Mouse (Mus musculus) hindbrain, embryonic 14.5 days (tissue): ENCODE measurements around the gene Jup. TPM values are rescaled to one million over a fixed set of nuclear protein-coding genes. Genes with fewer than 3 reads are reported as not detected.

ENCODE experiments used
- ATAC-seq: fragments of 200-750 bp; cut with Nextera tagmentation; 2 replicates; pipeline ENCODE4 v1.8.0; 2017; ENCODE audit warnings: moderate number of reproducible peaks, mild to moderate bottlenecking, moderate TSS enrichment, moderate library complexity; ENCODE audit not compliant: low FRiP score
- DNase-seq: peaks from one replicate; pipeline ENCODE4 v3.0.0-alpha.2; 2015; ENCODE audit warnings: low spot score
- H3K27ac ChIP-seq: fragments of 300-500 bp; sonication (generic); 2 replicates; pipeline ENCODE4 v1.5.1; 2014; ENCODE audit warnings: mild to moderate bottlenecking, moderate library complexity
- H3K27me3 ChIP-seq: fragments of 300-500 bp; sonication (generic); 2 replicates; pipeline ENCODE4 v1.6.1; 2014; ENCODE audit warnings: mild to moderate bottlenecking, low read length, mixed read lengths; ENCODE audit not compliant: control insufficient read depth, insufficient read depth
- H3K36me3 ChIP-seq: fragments of 300-500 bp; sonication (generic); replicated peaks from 2 replicates; pipeline ENCODE4 v1.6.1; 2014; ENCODE audit not compliant: control insufficient read depth, insufficient read depth
- H3K4me1 ChIP-seq: fragments of 300-500 bp; sonication (generic); replicated peaks from 2 replicates; pipeline ENCODE4 v1.6.1; 2014; ENCODE audit warnings: antibody characterized with exemption, low read length, mixed read lengths; ENCODE audit not compliant: control insufficient read depth, insufficient read depth
- H3K4me2 ChIP-seq: fragments of 300-500 bp; sonication (generic); replicated peaks from 2 replicates; pipeline ENCODE4 v1.6.1; 2014; ENCODE audit warnings: mild to moderate bottlenecking, moderate library complexity
- H3K4me3 ChIP-seq: fragments of 300-500 bp; sonication (generic); replicated peaks from 2 replicates; pipeline ENCODE4 v1.5.1; 2014; ENCODE audit warnings: mild to moderate bottlenecking, low read length
- H3K9ac ChIP-seq: fragments of 300-500 bp; sonication (generic); 2 replicates; pipeline ENCODE4 v1.6.1; 2014
- H3K9me3 ChIP-seq: fragments of 300-500 bp; sonication (generic); 2 replicates; pipeline ENCODE4 v1.6.1; 2016; ENCODE audit warnings: low read length; ENCODE audit not compliant: control insufficient read depth
- WGBS: fragments of 180-500 bp; shearing (Covaris S2); extraction: QIAGEN DNeasy Blood & Tissue Kit; methylation state at CpG from one replicate; pipeline ENCODE4 v1.1.7; 2014; 5-methylcytosine and 5-hydroxymethylcytosine counted together
- polyA plus RNA-seq: library from polyadenylated mRNA; unstranded; fragments of >200 nt; fragmentation: Nextera tagmentation; extraction: Ambion mirVana; gene quantifications from 2 replicates; pipeline ENCODE4 v1.2.1, GENCODE M21; 2014

Jup gene
- polyA plus RNA-seq, 1 experiment from 2014 or later, result 59.6 TPM

DNA sequence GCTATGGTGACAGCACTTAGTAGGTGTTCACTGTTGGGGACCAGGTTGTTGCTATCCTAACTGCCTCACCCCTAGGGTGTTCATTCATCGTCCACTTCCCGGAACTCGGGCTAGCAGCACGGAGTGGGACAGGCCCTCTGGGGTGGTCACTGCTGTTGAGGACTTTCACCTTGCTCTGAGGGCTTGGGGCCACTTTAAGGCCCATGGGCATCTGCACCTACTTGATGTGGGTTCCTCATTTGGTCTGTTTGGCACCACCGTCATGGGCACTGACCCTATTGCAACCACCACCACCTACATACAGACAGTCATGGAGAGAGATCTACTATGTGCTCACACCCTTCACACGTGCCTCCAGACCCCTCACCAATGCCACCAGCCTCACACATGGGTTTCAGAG, 10.5 kb downstream of the Jup start:
- Histone ChIP-seq H3K27ac (no peak overlapping the region), H3K9me3 (no peaks in the 10 kb centered on the region), H3K27me3 (no peaks in the 10 kb centered on the region), H3K4me2 (no peak overlapping the region), H3K4me1 (0 out of 2 replicates have a peak, but pooled peaks cover 6% of the 10 kb centered on the region), H3K4me3 (no peak overlapping the region), H3K9ac (no peak overlapping the region), H3K36me3 (peaks cover 41% of the 10 kb centered on the region)
- WGBS, result 88% methylated on average over 6 of the region's 6 CpGs
- no peak for ATAC-seq
- DNase-seq, result no peak

DNA sequence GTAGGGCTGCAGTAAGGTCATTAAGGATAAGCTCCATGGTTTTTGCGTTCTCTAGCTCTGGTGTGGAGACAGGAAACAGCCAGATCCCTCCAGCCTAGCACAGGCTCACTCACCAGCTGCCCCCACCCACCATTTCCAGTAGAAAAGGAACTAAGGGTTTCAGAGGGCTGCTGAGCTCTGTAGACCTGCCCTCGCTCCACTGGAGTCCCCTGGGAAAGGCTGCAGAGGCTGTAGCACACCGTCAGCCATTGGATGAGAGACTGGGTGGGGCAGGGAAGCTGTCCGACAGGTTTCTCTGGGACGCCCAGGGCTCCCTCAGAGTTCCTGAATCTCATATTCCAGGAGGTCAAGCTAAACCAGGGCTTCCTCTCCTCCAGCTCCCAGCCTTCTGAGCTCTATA, 11.0 kb downstream of the Jup start:
- Histone ChIP-seq H3K4me1 (0 out of 2 replicates have a peak, but pooled peaks cover 6% of the 10 kb centered on the region), H3K27me3 (no peaks in the 10 kb centered on the region), H3K36me3 (peaks cover 46% of the 10 kb centered on the region), H3K9ac (no peak overlapping the region), H3K9me3 (no peaks in the 10 kb centered on the region), H3K27ac (no peak overlapping the region), H3K4me3 (no peak overlapping the region), H3K4me2 (no peak overlapping the region)
- WGBS, result 50% methylated on average over 5 of the region's 5 CpGs
- ATAC-seq (no peak), DNase-seq (no peak)

DNA sequence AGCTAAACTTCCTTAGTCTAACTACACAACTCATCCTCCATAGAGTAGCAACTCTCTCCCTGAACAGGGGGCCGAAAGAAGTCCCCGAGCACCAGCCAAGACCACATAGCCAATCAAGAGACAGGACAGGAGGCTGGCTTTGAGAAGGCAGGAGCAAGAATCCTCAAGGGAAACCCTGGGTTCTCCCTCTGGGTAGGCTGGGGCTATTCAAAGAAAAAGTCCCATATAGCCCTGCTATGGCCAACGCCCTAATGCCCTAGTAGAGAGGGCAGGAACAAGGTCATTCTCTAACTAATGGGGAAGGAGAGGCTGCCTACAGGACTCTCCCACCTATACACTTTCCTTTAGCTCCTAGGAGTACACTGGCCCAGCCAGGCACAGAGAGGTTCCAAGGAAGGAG, 12.5 kb downstream of the Jup start:
- ATAC-seq, result no peak
- H3K4me1 ChIP-seq, result 0 out of 2 replicates have a peak, but pooled peaks cover 6% of the 10 kb centered on the region
- H3K9ac ChIP-seq, result no peak overlapping the region
- no peak overlapping the region for H3K4me2 ChIP-seq
- H3K27me3 ChIP-seq, result no peaks in the 10 kb centered on the region
- H3K36me3 ChIP-seq, result peaks cover 61% of the 10 kb centered on the region
- DNase-seq, result no peak
- no peaks in the 10 kb centered on the region for H3K9me3 ChIP-seq
- H3K4me3 ChIP-seq, result no peak overlapping the region
- WGBS, result 87% methylated on average over 3 of the region's 3 CpGs
- H3K27ac ChIP-seq, result no peak overlapping the region

DNA sequence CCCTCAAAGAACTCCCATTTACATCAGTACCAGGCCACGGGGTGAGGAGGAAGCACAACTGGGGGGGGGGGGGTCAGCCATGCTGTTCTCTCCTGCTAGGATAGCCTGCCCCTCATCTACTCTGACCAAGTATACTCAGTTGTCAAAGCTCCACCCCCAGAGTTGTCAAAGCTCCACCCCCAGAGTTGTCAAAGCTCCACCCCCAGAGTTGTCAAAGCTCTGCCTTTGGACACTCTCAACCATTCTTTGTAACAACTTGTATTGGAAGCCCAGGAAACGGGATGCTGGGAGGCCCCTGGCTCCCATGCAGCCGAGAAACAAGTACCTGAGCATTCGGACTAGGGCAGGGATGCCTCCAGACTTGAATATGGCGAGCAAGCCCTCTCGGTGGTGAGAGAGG, 14.9 kb downstream of the Jup start:
- Histone ChIP-seq H3K4me1 (no peaks in the 10 kb centered on the region), H3K27me3 (no peaks in the 10 kb centered on the region), H3K36me3 (peaks cover 84% of the 10 kb centered on the region), H3K9me3 (no peaks in the 10 kb centered on the region), H3K27ac (no peak overlapping the region), H3K4me2 (no peak overlapping the region), H3K9ac (no peak overlapping the region), H3K4me3 (no peak overlapping the region)
- no peak for ATAC-seq
- no peak for DNase-seq
- 76% methylated on average over 6 of the region's 6 CpGs for WGBS

DNA sequence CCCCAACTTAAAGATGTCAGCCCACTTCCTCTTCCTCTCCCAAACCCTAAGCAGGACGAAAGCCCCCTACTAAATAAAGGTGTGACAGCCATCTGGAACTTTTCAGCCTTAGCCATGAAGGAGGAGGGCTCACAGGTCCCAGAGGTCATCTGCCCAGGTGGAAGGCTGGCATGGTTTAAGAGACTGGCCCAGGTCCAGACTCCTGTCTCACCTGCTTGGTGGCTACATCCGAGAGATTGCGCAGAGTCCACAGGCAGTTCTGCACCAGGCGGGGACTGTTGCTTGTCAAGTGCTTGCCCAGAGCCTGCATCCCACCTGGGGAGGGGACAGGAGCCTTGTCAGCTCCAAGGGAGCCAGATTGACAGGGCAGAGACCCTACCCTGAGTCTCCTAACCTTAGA, 18.3 kb downstream of the Jup start:
- DNase-seq (no peak), ATAC-seq (no peak)
- H3K9me3 ChIP-seq, result no peaks in the 10 kb centered on the region
- 89% methylated on average over 4 of the region's 4 CpGs for WGBS
- peaks cover 96% of the 10 kb centered on the region for H3K36me3 ChIP-seq
- H3K4me1 ChIP-seq, result no peaks in the 10 kb centered on the region
- H3K4me3 ChIP-seq, result no peak overlapping the region
- H3K27ac ChIP-seq, result no peak overlapping the region
- no peaks in the 10 kb centered on the region for H3K27me3 ChIP-seq
- no peak overlapping the region for H3K4me2 ChIP-seq
- H3K9ac ChIP-seq, result no peak overlapping the region

DNA sequence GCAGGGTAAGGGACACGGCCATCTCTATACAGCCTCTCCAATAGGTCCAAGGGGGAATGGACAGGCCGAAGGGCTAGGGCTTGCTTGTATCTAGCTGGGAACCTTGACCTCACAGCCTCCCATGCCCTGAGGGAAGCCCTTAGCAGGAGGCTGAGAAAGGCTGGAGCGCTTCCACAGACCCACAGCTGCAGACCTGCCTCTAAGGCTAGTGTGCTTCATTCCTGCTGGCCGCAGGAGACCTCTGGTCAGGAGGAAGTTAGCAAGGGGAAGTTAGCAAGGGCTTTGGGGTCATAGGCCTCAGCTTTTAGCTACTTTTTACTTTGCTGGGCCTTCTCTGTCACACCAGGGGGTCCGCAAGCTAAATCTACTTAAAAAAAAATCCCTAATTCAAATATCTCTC, 19.1 kb downstream of the Jup start:
- 90% methylated on average over 5 of the region's 5 CpGs for WGBS
- peaks cover 96% of the 10 kb centered on the region for H3K36me3 ChIP-seq
- no peak for ATAC-seq

DNA sequence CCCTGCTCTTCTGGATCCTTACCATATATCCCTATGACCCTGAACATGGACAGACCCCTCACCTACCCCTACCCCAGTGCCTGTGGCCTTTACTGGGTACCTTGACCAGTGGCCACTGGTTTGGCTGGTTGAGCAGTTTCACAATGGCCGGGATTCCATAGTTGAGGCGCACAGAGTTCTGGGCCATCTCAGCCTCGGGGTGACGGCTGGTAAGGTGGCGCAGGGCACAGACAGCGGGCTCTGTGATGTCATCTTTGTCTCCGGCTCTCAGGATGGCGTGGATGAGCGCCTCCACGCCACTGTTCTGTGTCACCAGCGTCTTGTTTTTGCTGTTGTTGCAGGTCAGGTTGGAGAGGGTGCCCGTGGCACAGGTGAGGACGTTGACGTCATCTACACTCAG, 19.6 kb downstream of the Jup start:
- peaks cover 96% of the 10 kb centered on the region for H3K36me3 ChIP-seq
- WGBS, result 94% methylated on average over 14 of the region's 14 CpGs

More for the DNA sequence above, 19.1 kb downstream of the Jup start:
- no peak overlapping the region for H3K4me3 ChIP-seq
- H3K4me2 ChIP-seq, result no peak overlapping the region
- no peak overlapping the region for H3K9ac ChIP-seq
- no peaks in the 10 kb centered on the region for H3K9me3 ChIP-seq
- DNase-seq, result no peak
- H3K4me1 ChIP-seq, result no peaks in the 10 kb centered on the region
- no peaks in the 10 kb centered on the region for H3K27me3 ChIP-seq
- no peak overlapping the region for H3K27ac ChIP-seq

DNA sequence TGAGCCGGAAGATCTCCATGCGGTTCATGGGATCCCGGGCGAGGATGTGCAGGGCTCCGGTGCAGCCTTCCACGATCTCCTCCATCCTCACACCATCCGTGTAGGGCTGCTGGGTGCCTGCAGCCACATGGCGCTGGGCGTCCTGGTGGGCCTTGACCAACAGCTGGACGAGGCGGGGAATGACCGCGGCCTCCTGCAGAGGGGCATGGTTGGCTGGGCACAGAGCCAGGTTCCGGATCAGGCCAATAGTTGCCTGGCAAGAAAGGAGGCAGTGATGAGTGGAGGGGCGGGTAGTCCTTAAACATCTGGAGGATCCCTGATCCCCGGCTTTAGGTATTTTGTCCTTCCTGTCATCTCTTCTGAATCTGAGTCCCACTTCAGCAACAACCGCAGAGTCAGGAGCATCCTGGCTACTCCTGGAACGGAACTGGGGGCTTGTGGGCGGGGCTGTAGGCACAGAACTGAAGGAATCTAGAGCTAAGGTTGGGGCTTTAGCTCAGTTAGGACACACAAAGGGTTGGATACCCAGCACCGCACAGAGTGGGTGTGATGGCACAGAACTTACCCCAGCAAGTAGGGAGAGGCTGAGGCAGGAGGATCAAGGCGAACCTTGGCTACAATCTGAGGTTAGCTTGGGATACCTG, 20.7 kb downstream of the Jup start:
- no peaks in the 10 kb centered on the region for H3K4me1 ChIP-seq
- H3K9me3 ChIP-seq, result no peaks in the 10 kb centered on the region
- ATAC-seq (no peak), DNase-seq (no peak)
- no peak overlapping the region for H3K4me3 ChIP-seq
- H3K27ac ChIP-seq, result no peak overlapping the region
- H3K27me3 ChIP-seq, result no peaks in the 10 kb centered on the region
- H3K36me3 ChIP-seq, result peaks cover 96% of the 10 kb centered on the region
- WGBS, result 89% methylated on average over 21 of the region's 21 CpGs
- H3K9ac ChIP-seq, result no peak overlapping the region
- H3K4me2 ChIP-seq, result no peak overlapping the region

More for the DNA sequence above, 19.6 kb downstream of the Jup start:
- Histone ChIP-seq H3K27me3 (no peaks in the 10 kb centered on the region), H3K4me1 (no peaks in the 10 kb centered on the region), H3K4me2 (no peak overlapping the region), H3K9ac (no peak overlapping the region), H3K27ac (no peak overlapping the region), H3K4me3 (no peak overlapping the region), H3K9me3 (no peaks in the 10 kb centered on the region)
- DNase-seq (no peak), ATAC-seq (no peak)

DNA sequence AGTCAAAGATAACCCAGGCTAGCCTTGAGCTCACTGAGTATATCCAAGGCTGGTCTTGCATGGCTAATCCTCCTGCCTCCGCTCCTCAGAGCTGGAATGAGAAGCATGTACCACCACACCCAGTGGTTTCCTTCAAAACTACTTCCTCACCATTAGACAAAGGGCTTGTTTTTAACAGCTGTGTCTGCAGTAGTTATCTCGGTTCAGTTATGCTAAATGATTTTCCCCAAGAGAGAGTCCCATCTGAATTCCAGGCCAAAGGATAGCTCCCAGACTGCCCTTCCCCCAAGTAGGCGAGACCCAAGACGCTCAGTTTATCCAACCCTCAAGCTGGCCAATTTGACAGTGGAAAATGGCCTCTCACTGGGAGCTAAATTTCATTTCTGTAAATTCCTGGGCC, 21.6 kb downstream of the Jup start:
- Histone ChIP-seq H3K4me3 (no peak overlapping the region), H3K9ac (no peak overlapping the region), H3K4me2 (no peak overlapping the region), H3K4me1 (no peaks in the 10 kb centered on the region), H3K9me3 (no peaks in the 10 kb centered on the region), H3K36me3 (peaks cover 96% of the 10 kb centered on the region), H3K27me3 (no peaks in the 10 kb centered on the region), H3K27ac (no peak overlapping the region)
- DNase-seq (no peak), ATAC-seq (no peak)
- WGBS, result 62% methylated on average over 4 of the region's 4 CpGs

DNA sequence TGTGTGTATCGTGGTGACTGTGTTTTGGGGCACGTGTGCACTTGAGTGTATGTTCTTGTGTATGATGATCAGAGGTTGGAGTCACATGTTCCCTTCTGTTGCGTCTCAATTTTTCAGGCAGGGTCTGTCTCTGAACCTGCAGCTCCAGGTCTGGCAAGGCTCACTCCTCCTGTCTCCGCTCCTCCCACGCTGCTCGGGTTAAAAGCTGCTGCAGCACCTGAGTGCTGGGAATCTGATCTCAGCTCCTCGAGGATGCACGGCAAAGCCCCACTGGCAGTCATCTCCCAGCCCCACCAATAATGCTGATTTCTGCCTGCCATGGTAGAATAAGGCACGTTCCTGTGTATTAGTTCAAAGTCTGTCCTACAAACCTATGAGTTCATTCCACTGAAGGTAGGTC, 22.4 kb downstream of the Jup start:
- ATAC-seq, result no peak
- Histone ChIP-seq H3K27ac (no peak overlapping the region), H3K9ac (no peak overlapping the region), H3K4me2 (no peak overlapping the region), H3K4me3 (no peak overlapping the region), H3K36me3 (peaks cover 96% of the 10 kb centered on the region), H3K9me3 (no peaks in the 10 kb centered on the region), H3K27me3 (no peaks in the 10 kb centered on the region), H3K4me1 (no peaks in the 10 kb centered on the region)
- WGBS, result 93% methylated on average over 9 of the region's 9 CpGs
- DNase-seq, result no peak
